Mouse (Mus musculus) forebrain, embryonic 13.5 days (tissue): ENCODE data around the gene Rps19. TPM values are rescaled to one million over a fixed set of nuclear protein-coding genes. Genes with fewer than 3 reads are reported as not detected.

ENCODE experiments used
- ATAC-seq: fragments of 200-750 bp; cut with Nextera tagmentation; 2 replicates; pipeline ENCODE4 v1.8.0; 2017
- H3K27ac ChIP-seq: fragments of 300-500 bp; sonication (generic); 2 replicates; pipeline ENCODE4 v1.5.1; 2015; ENCODE audit warnings: inconsistent platforms, mild to moderate bottlenecking, moderate library complexity
- H3K27me3 ChIP-seq: fragments of 300-500 bp; sonication (generic); 2 replicates; pipeline ENCODE4 v1.6.1; 2015; ENCODE audit warnings: mild to moderate bottlenecking, inconsistent platforms
- H3K36me3 ChIP-seq: fragments of 300-500 bp; sonication (generic); 2 replicates; pipeline ENCODE4 v1.6.1; 2015; ENCODE audit warnings: mild to moderate bottlenecking, inconsistent platforms; ENCODE audit not compliant: poor library complexity, severe bottlenecking
- H3K4me1 ChIP-seq: fragments of 300-500 bp; sonication (generic); 2 replicates; pipeline ENCODE4 v1.6.1; 2015; ENCODE audit warnings: inconsistent platforms
- H3K4me2 ChIP-seq: fragments of 300-500 bp; sonication (generic); 2 replicates; pipeline ENCODE4 v1.6.1; 2015; ENCODE audit warnings: inconsistent platforms, mild to moderate bottlenecking, moderate library complexity
- H3K4me3 ChIP-seq: fragments of 300-500 bp; sonication (generic); 2 replicates; pipeline ENCODE4 v1.5.1; 2015; ENCODE audit warnings: mild to moderate bottlenecking, inconsistent platforms
- H3K9ac ChIP-seq: fragments of 300-500 bp; sonication (generic); 2 replicates; pipeline ENCODE4 v1.6.1; 2015; ENCODE audit warnings: mild to moderate bottlenecking, inconsistent platforms
- H3K9me3 ChIP-seq: fragments of 300-500 bp; sonication (generic); replicated peaks from 2 replicates; pipeline ENCODE4 v1.6.1; 2016; ENCODE audit warnings: inconsistent platforms
- WGBS: fragments of 180-500 bp; shearing (Covaris S2); methylation state at CpG from one replicate; pipeline ENCODE4 v1.1.7; 2015; 5-methylcytosine and 5-hydroxymethylcytosine counted together
- polyA plus RNA-seq: library from polyadenylated mRNA; unstranded; fragments of >200 nt; fragmentation: Nextera tagmentation; extraction: Ambion mirVana; gene quantifications from 2 replicates; pipeline ENCODE4 v1.2.1, GENCODE M21; 2015

Gene Rps19
- polyA plus RNA-seq, 1 experiment from 2014 or later = 1,934 TPM

- Histone ChIP-seq H3K36me3 (peaks cover 2% of the 10 kb centered on the region), H3K4me3 (no peak overlapping the region), H3K27me3 (no peaks in the 10 kb centered on the region), H3K9me3 (no peaks in the 10 kb centered on the region), H3K9ac (no peak overlapping the region), H3K27ac (no peak overlapping the region), H3K4me2 (no peak overlapping the region), H3K4me1 (no peaks in the 10 kb centered on the region)
- no peak for ATAC-seq
- 77% methylated on average over 8 of the region's 8 CpGs for WGBS
Observed at GRCm38 (mm10) chr7:24896269-24896668, 12.1 kb downstream of the Rps19 start.

GRCm38 (mm10) chr7:24897224-24897623, 13.1 kb downstream of the Rps19 start, which contains the start of gene Cd79a:
TSS of gene Cd79a (plus strand) at chr7:24897381.
- H3K27me3 ChIP-seq = no peaks in the 10 kb centered on the region
- H3K4me1 ChIP-seq = no peaks in the 10 kb centered on the region
- no peaks in the 10 kb centered on the region for H3K36me3 ChIP-seq
- H3K4me3 ChIP-seq = no peak within 1 kb of the TSS
- no peak within 1 kb of the TSS for H3K4me2 ChIP-seq
- ATAC-seq = no peak
- WGBS = 85% methylated on average over 12 of the region's 12 CpGs
- H3K27ac ChIP-seq = no peak within 1 kb of the TSS
- no peak within 1 kb of the TSS for H3K9ac ChIP-seq
- no peaks in the 10 kb centered on the region for H3K9me3 ChIP-seq

- Histone ChIP-seq H3K4me2 (no peak overlapping the region), H3K9ac (no peak overlapping the region), H3K4me1 (no peaks in the 10 kb centered on the region), H3K27ac (no peak overlapping the region), H3K27me3 (no peaks in the 10 kb centered on the region), H3K4me3 (no peak overlapping the region), H3K9me3 (no peaks in the 10 kb centered on the region), H3K36me3 (no peaks in the 10 kb centered on the region)
- ATAC-seq = no peak
- WGBS = 84% methylated on average over 5 of the region's 5 CpGs
Observed at GRCm38 (mm10) chr7:24897959-24898358, 13.8 kb downstream of the Rps19 start.

GRCm38 (mm10) chr7:24901114-24901513, 16.9 kb downstream of the Rps19 start:
- Histone ChIP-seq H3K9ac (no peak overlapping the region), H3K4me3 (no peak overlapping the region), H3K27ac (no peak overlapping the region), H3K36me3 (no peaks in the 10 kb centered on the region), H3K9me3 (no peaks in the 10 kb centered on the region), H3K27me3 (no peaks in the 10 kb centered on the region), H3K4me1 (peaks cover 23% of the 10 kb centered on the region), H3K4me2 (no peak overlapping the region)
- no peak for ATAC-seq
- whole genome bisulfite sequencing = 89% methylated on average over 6 of the region's 6 CpGs

- no peak overlapping the region for H3K4me2 ChIP-seq
- 0 out of 2 replicates have a peak, but pooled peaks cover 3% of the 10 kb centered on the region for H3K36me3 ChIP-seq
- no peak overlapping the region for H3K4me3 ChIP-seq
- peak overlapping the region; percentile 48; the same call in 1 of the 2 replicates for H3K27ac ChIP-seq
- H3K9me3 ChIP-seq = no peaks in the 10 kb centered on the region
- H3K27me3 ChIP-seq = no peaks in the 10 kb centered on the region
- ATAC-seq = no peak
- WGBS = 74% methylated on average over 1 of the region's 1 CpGs
- H3K4me1 ChIP-seq = peaks cover 31% of the 10 kb centered on the region
- H3K9ac ChIP-seq = no peak overlapping the region
Observed at GRCm38 (mm10) chr7:24901842-24902241, 17.7 kb downstream of the Rps19 start.

GRCm38 (mm10) chr7:24902264-24902629, 18.1 kb downstream of the Rps19 start:
- peaks cover 35% of the 10 kb centered on the region for H3K4me1 ChIP-seq
- H3K4me3 ChIP-seq = peak overlapping the region; percentile 66
- H3K36me3 ChIP-seq = 0 out of 2 replicates have a peak, but pooled peaks cover 3% of the 10 kb centered on the region
- H3K9me3 ChIP-seq = no peaks in the 10 kb centered on the region
- no peaks in the 10 kb centered on the region for H3K27me3 ChIP-seq
- H3K4me2 ChIP-seq = peak overlapping the region; percentile 75
- 74% methylated on average over 2 of the region's 2 CpGs for WGBS
- H3K9ac ChIP-seq = 0 out of 2 replicates have a peak overlapping the region, but pooled peaks have one; percentile 26
- peak overlapping the region; percentile 54 for H3K27ac ChIP-seq
- no peak for ATAC-seq

- no peak for ATAC-seq
- Histone ChIP-seq H3K4me1 (peaks cover 38% of the 10 kb centered on the region), H3K4me3 (peak within 1 kb of the TSS; percentile 66), H3K27ac (peak within 1 kb of the TSS; percentile 54), H3K9ac (peak within 1 kb of the TSS; percentile 79), H3K27me3 (no peaks in the 10 kb centered on the region), H3K9me3 (no peaks in the 10 kb centered on the region), H3K4me2 (peak within 1 kb of the TSS; percentile 75), H3K36me3 (peaks cover 6% of the 10 kb centered on the region)
- 11% methylated on average over 38 of the region's 68 CpGs for WGBS
Observed at GRCm38 (mm10) chr7:24902630-24903443, 18.7 kb downstream of the Rps19 start, which contains the start of gene Arhgef1. TSS of gene Arhgef1 (plus strand) at chr7:24902912.

GRCm38 (mm10) chr7:24903444-24903825, 19.3 kb downstream of the Rps19 start:
- peaks cover 38% of the 10 kb centered on the region for H3K4me1 ChIP-seq
- H3K4me3 ChIP-seq = peak overlapping the region; percentile 66
- H3K4me2 ChIP-seq = peak overlapping the region; percentile 75
- H3K36me3 ChIP-seq = peaks cover 12% of the 10 kb centered on the region
- peak overlapping the region; percentile 79 for H3K9ac ChIP-seq
- no peak for ATAC-seq
- WGBS = 47% methylated on average over 10 of the region's 10 CpGs
- no peak overlapping the region for H3K27ac ChIP-seq
- no peaks in the 10 kb centered on the region for H3K27me3 ChIP-seq
- no peaks in the 10 kb centered on the region for H3K9me3 ChIP-seq

GRCm38 (mm10) chr7:24904070-24904483, 19.9 kb downstream of the Rps19 start:
- WGBS = under 1% methylated on average over 30 of the region's 30 CpGs
- Histone ChIP-seq H3K4me3 (peak overlapping the region; percentile 66), H3K9me3 (no peaks in the 10 kb centered on the region), H3K27ac (peak overlapping the region; percentile 31; the same call in 1 of the 2 replicates), H3K4me2 (peak overlapping the region; percentile 75), H3K9ac (peak overlapping the region; percentile 85), H3K4me1 (peaks cover 38% of the 10 kb centered on the region), H3K36me3 (peaks cover 18% of the 10 kb centered on the region), H3K27me3 (no peaks in the 10 kb centered on the region)
- ATAC-seq = peak; percentile 99

- no peak for ATAC-seq
- Histone ChIP-seq H3K9ac (peak overlapping the region; percentile 85), H3K4me3 (peak overlapping the region; percentile 66), H3K9me3 (no peaks in the 10 kb centered on the region), H3K36me3 (peaks cover 21% of the 10 kb centered on the region), H3K27me3 (no peaks in the 10 kb centered on the region), H3K27ac (no peak overlapping the region), H3K4me1 (peaks cover 38% of the 10 kb centered on the region), H3K4me2 (peak overlapping the region; percentile 75)
- WGBS = 16% methylated on average over 3 of the region's 3 CpGs
Observed at GRCm38 (mm10) chr7:24904936-24905335, 20.8 kb downstream of the Rps19 start.

GRCm38 (mm10) chr7:24906551-24906950, 22.4 kb downstream of the Rps19 start:
- 52% methylated on average over 6 of the region's 6 CpGs for WGBS
- peaks cover 38% of the 10 kb centered on the region for H3K4me1 ChIP-seq
- H3K4me3 ChIP-seq = no peak overlapping the region
- ATAC-seq = no peak
- no peaks in the 10 kb centered on the region for H3K9me3 ChIP-seq
- no peak overlapping the region for H3K27ac ChIP-seq
- H3K27me3 ChIP-seq = no peaks in the 10 kb centered on the region
- peaks cover 28% of the 10 kb centered on the region for H3K36me3 ChIP-seq
- no peak overlapping the region for H3K4me2 ChIP-seq
- no peak overlapping the region; the same call in 1 of the 2 replicates for H3K9ac ChIP-seq

- WGBS = 43% methylated on average over 13 of the region's 13 CpGs
- Histone ChIP-seq H3K27ac (no peak overlapping the region), H3K9ac (no peak overlapping the region)
Observed at GRCm38 (mm10) chr7:24907211-24907748, 23.1 kb downstream of the Rps19 start.

More at GRCm38 (mm10) chr7:24907211-24907748, 23.1 kb downstream of the Rps19 start:
- no peaks in the 10 kb centered on the region for H3K27me3 ChIP-seq
- peaks cover 38% of the 10 kb centered on the region for H3K4me1 ChIP-seq
- peaks cover 35% of the 10 kb centered on the region for H3K36me3 ChIP-seq
- H3K4me3 ChIP-seq = no peak overlapping the region
- H3K4me2 ChIP-seq = no peak overlapping the region
- no peak for ATAC-seq
- H3K9me3 ChIP-seq = no peaks in the 10 kb centered on the region
